Mouse (Mus musculus): Measurements from ENCODE around the gene Pkd2l1.

Pkd2l1 gene

GRCm38 (mm10) chr19:44192342-44192741 is at the start of gene Pkd2l1:
Pkd2l1 (minus strand) TSS chr19:44192442.
- DNase-seq, result no peak

DNA sequence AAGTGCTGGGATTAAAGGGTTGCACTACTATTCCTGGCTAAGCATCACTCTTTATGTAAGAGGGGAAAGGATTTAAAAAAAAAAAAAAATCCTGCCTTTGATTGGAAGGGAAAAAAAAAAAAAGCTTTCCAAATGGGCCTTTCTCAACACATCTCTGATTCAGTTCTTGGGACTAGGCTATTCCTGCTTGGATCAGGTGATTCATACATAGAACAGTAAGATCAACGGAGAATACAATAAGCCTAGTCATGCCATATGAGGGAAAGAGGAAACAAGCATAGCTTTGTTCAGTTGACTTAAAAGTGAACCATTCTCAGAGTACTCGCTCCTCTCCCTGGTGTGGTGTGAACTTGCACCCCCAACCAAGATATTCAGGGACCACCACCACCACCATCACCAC is 46.7 kb upstream of the Pkd2l1 start:
- DNase-seq, result no peak

GRCm38 (mm10) chr19:44237471-44238006 is 45.3 kb upstream of the Pkd2l1 start:
- peak in 1 of 2 experiments; percentile 44 for DNase-seq

DNA sequence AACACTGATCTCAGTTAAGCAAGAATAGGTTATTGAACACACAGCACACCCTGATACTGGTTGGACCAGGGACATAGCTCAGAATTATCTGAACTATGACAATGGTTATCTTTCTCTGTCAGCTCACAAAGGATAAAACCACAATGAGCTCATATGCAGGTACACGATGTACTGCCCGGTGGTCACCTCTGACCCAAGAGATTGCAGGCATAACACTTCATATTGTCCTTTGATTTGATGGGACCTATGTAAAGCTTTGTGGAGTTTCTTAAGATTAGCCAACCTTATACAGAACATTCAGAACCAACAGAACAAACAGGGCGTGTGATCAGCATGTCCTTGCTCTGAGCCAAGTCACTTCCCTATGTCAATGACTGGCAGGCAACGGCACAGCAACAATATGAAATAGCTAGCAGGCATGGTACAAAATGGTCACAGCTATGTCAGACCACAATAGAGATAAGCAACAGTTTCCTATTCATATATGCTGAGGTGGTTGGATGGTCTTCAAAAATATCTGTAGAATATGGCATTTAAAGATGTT is 39.4 kb upstream of the Pkd2l1 start:
- DNase-seq, result no peak

DNA sequence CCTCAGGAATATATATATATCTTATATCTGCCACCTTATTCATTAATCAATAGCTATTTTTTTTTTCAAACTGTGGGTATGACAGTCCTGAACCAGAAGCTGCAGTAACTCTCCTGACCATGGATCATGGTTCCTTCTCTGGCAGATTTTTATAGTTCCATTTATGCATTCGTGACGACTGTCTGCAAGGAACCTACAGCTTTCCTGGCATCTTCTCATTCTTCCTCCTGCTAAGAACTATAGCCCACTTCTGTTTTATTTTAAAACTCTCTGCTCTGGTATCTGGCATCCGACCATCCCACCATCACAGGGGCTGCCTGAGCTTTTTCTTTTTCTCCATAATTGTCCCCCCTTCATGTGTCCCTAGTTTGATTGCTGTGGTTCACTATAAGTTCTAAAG is 38.0 kb upstream of the Pkd2l1 start:
- DNase-seq, result no peak

GRCm38 (mm10) chr19:44229776-44230175 is 37.5 kb upstream of the Pkd2l1 start:
- peak; percentile 71 to 77 for DNase-seq

- DNase-seq, result no peak
Observed at GRCm38 (mm10) chr19:44225728-44226127, 33.5 kb upstream of the Pkd2l1 start.

GRCm38 (mm10) chr19:44217958-44218525 is 25.8 kb upstream of the Pkd2l1 start:
- DNase-seq, result no peak

DNA sequence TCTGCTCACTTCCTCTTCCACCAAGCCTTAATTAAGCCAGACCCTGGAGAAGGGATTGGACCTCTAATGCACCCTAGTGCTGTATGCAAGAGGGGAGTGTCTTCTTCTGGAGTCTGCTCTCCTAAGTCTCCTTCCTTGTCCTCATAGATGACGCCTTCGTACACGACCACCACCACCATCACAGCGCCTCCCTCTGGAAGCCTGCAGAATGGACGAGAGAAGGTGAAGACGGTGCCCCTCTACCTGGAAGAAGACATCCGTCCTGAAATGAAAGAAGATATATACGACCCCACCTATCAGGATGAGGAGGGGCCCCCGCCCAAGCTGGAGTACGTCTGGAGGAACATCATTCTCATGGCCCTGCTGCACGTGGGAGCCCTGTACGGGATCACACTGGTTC is 23.0 kb upstream of the Pkd2l1 start:
- no peak for DNase-seq

- no peak for DNase-seq
Observed at GRCm38 (mm10) chr19:44207079-44207478, 14.8 kb upstream of the Pkd2l1 start.

GRCm38 (mm10) chr19:44203015-44203564 is 10.8 kb upstream of the Pkd2l1 start, which contains the start of gene Scd3:
Scd3 (plus strand) TSS chr19:44203269.
- DNase-seq, result no peak

DNA sequence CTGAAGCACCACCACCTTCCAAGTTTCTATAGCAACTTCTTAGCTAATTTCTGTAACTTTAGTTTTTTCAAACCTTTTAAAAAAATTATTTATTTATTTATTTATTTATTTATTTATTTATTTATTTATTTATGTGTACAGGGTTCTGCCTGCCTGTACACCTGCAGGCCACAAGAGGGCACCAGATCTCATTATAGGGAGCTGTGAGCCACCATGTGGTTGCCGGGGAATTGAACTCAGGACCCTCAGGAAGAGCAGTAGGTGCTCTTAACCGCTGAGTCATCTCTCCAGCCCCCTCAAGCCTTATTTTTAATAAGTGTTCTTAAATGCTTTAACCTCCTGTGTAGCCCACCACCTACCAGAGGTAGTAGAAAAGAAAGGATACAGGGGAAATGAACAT is 6.7 kb upstream of the Pkd2l1 start:
- DNase-seq, result peak; percentile 33 to 64

GRCm38 (mm10) chr19:44198494-44198893 is 6.3 kb upstream of the Pkd2l1 start:
- no peak for DNase-seq

GRCm38 (mm10) chr19:44197053-44197852 is 5.0 kb upstream of the Pkd2l1 start:
- DNase-seq, result no peak

- peak; percentile 89 to 94 for DNase-seq
Observed at GRCm38 (mm10) chr19:44195138-44195537, 2.9 kb upstream of the Pkd2l1 start.

GRCm38 (mm10) chr19:44193906-44194305 is 1.7 kb upstream of the Pkd2l1 start:
- DNase-seq, result no peak

DNA sequence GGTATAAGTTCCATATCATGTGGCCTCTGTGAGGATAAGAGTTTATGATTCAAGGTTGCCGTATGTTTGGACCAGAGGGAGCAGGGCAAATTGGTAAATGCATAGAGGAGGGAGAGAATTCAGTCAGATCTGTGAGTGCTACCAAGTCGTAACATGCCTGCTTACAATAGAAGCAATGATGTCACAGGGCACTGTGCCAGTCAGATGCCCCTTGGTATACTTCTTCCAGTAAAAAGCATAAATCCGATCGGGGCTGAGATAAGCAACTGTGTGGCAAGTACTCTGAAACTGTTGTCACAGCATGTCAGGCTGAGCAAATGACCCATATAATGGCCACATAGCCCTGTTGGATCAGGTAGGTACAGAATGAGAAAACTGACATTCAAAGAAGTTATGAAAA is 3.2 kb downstream of the Pkd2l1 start:
- no peak for DNase-seq

GRCm38 (mm10) chr19:44183968-44184367 is 8.3 kb downstream of the Pkd2l1 start:
- DNase-seq, result no peak

DNA sequence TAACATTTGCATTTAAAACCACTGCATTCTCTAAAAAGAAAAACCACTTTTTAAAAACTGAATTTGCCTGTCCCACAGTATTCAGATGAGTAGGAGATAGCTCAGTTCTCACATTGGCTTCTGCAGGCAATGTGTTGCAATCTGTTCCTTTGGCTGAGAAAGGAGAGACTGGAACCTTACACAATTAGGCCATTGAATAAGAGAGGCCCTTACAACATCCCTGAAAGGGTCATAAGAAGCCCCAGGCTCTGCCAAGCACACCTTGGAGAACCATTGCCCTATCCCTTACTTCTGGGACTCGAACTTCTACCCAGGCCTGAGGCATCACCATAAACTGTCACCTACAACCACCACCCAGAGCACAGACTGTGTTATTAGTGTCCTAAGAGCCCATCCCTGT is 11.7 kb downstream of the Pkd2l1 start:
- no peak for DNase-seq

DNA sequence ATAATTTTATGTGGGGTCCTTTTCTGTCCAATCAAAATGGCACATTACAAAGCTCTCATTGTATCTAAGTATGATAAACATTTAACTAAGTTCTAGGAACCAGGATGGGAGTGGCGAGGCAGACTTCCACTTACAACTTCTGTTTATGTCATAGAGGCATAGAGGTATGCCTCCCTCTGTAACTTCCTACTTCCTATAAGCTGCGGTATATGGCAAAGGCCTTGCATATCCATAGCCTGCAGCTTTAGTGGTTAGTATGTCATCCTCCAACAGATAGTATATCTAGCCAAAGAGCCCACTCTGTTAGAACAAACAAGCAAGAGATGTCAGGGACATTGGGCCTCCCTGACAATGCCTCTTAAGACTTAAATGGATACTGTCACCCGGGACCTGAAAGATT is 15.5 kb downstream of the Pkd2l1 start:
- no peak for DNase-seq

- DNase-seq, result no peak
Observed at GRCm38 (mm10) chr19:44174835-44175234, 17.4 kb downstream of the Pkd2l1 start.

GRCm38 (mm10) chr19:44161515-44161914 is 30.7 kb downstream of the Pkd2l1 start:
- DNase-seq, result peak; percentile 17 to 39

DNA sequence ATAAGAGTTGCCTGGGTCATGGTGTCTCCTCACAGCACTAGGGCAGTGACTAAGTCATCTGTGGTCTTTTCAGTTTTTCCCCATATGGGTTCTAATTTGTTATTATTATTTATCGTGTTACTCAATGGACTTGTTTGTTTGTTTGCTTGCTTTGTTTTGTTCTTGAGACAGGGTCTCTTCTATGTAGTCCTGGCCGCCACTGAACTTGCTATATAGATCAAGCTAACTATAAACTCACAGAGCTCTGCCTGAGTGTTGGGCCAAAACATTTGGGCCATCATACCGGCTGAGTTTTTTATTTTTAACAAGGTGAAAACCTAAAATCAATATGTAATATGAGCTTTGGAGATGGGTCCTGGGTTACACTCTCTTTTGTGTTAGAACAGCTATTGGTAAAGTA is 32.9 kb downstream of the Pkd2l1 start:
- no peak for DNase-seq

- DNase-seq, result no peak
Observed at GRCm38 (mm10) chr19:44157005-44157404, 35.2 kb downstream of the Pkd2l1 start.
